Mouse (Mus musculus) ES-Bruce4 (cell line): ENCODE results near the gene Olfr695. TPM values are rescaled to one million over a fixed set of nuclear protein-coding genes. Genes with fewer than 3 reads are reported as not detected.
"Not testable (repeated sequence)": the region's sequence is repeated elsewhere in the genome, so short reads cannot be mapped to it uniquely, and the experiment has no call there.

Experiments
- H3K27ac ChIP-seq: 2 replicates; pipeline ENCODE4 v1.5.1; 2012; ENCODE audit warnings: low read length, inconsistent platforms; ENCODE audit not compliant: insufficient read depth
- H3K27me3 ChIP-seq: 2 replicates; pipeline ENCODE4 v1.6.1; 2012; ENCODE audit warnings: mild to moderate bottlenecking, low read length, inconsistent platforms; ENCODE audit not compliant: control insufficient read depth, poor library complexity, insufficient read depth, severe bottlenecking
- H3K36me3 ChIP-seq: 2 replicates; pipeline ENCODE4 v1.6.1; 2012; ENCODE audit warnings: inconsistent platforms, mild to moderate bottlenecking, low read length, moderate library complexity; ENCODE audit not compliant: control insufficient read depth, poor library complexity, insufficient read depth, severe bottlenecking
- H3K4me1 ChIP-seq: one replicate; pipeline ENCODE4 v1.8.1; 2011; ENCODE audit warnings: low read length; ENCODE audit not compliant: control insufficient read depth, insufficient read depth
- H3K4me3 ChIP-seq: 2 replicates; pipeline ENCODE4 v1.5.1; 2011; ENCODE audit warnings: low read depth, mild to moderate bottlenecking, low read length
- H3K9ac ChIP-seq: 2 replicates; pipeline ENCODE4 v1.6.1; 2012; ENCODE audit warnings: low read depth, mild to moderate bottlenecking, inconsistent platforms; ENCODE audit not compliant: poor library complexity, severe bottlenecking
- H3K9me3 ChIP-seq: replicated peaks from 2 replicates; pipeline ENCODE4 v1.6.1; 2012; ENCODE audit warnings: mild to moderate bottlenecking, low read length, inconsistent platforms; ENCODE audit not compliant: control insufficient read depth, poor library complexity, insufficient read depth, severe bottlenecking
- CTCF ChIP-seq: IDR thresholded peaks from one replicate; pipeline ENCODE4 v1.8.1; 2011; ENCODE audit warnings: low read depth, low read length
- EP300 ChIP-seq: IDR thresholded peaks from 2 replicates; pipeline ENCODE4 v1.6.1; 2011; ENCODE audit warnings: low read depth, low read length; ENCODE audit not compliant: insufficient read depth
- POLR2A ChIP-seq: IDR thresholded peaks from one replicate; pipeline ENCODE4 v1.8.1; 2011; ENCODE audit warnings: low read length; ENCODE audit not compliant: insufficient read depth
- polyA plus RNA-seq: library from polyadenylated mRNA; stranded (reverse); fragments of >200 nt; gene quantifications from 2 replicates; pipeline ENCODE4 v1.2.4, GENCODE M21; 2011; ENCODE audit warnings: low read depth; ENCODE audit not compliant: missing spikeins, insufficient read depth, insufficient read length

Olfr695 gene
- polyA plus RNA-seq, result not detected in 2 replicates

- no peak within 1 kb of the TSS for H3K9ac ChIP-seq
These were observed at the start of gene Olfr695 for GRCm38 (mm10) chr7:106716296-106716695. Gene Olfr695 (minus strand): TSS chr7:106716396.

GRCm38 (mm10) chr7:106761008-106761407 lies 44.8 kb upstream of the Olfr695 start:
- not testable (repeated sequence) for H3K9ac ChIP-seq, H3K4me3 ChIP-seq, H3K27me3 ChIP-seq, H3K36me3 ChIP-seq, H3K4me1 ChIP-seq, H3K27ac ChIP-seq, H3K9me3 ChIP-seq

More at GRCm38 (mm10) chr7:106716296-106716695, at the start of gene Olfr695:
- H3K27ac ChIP-seq, result no peak within 1 kb of the TSS
- no peaks in the 10 kb centered on the region for H3K4me1 ChIP-seq
- H3K36me3 ChIP-seq, result no peaks in the 10 kb centered on the region
- no peaks in the 10 kb centered on the region for H3K27me3 ChIP-seq
- no peaks in the 10 kb centered on the region; the same call in 1 of the 2 replicates for H3K9me3 ChIP-seq
- no peak within 1 kb of the TSS for H3K4me3 ChIP-seq
- no peak for TF ChIP-seq EP300
- TF ChIP-seq CTCF, result no peak
- no peak for TF ChIP-seq POLR2A

- Histone ChIP-seq H3K36me3 (no peaks in the 10 kb centered on the region), H3K9me3 (no peaks in the 10 kb centered on the region), H3K27ac (no peak overlapping the region), H3K27me3 (no peaks in the 10 kb centered on the region), H3K9ac (no peak overlapping the region), H3K4me1 (no peaks in the 10 kb centered on the region), H3K4me3 (no peak overlapping the region)
- TF ChIP-seq CTCF (no peak), POLR2A (no peak), EP300 (no peak)
These were observed 42.6 kb upstream of the Olfr695 start for GRCm38 (mm10) chr7:106758800-106759199.

GRCm38 (mm10) chr7:106755297-106755696 lies 39.1 kb upstream of the Olfr695 start, which contains the start of gene Olfr698:
Gene Olfr698 (minus strand): TSS chr7:106755397.
- no peaks in the 10 kb centered on the region for H3K36me3 ChIP-seq
- no peaks in the 10 kb centered on the region for H3K4me1 ChIP-seq
- H3K27me3 ChIP-seq, result no peaks in the 10 kb centered on the region
- TF ChIP-seq CTCF (no peak), POLR2A (no peak), EP300 (no peak)
- H3K9me3 ChIP-seq, result no peaks in the 10 kb centered on the region
- no peak within 1 kb of the TSS for H3K27ac ChIP-seq
- H3K9ac ChIP-seq, result no peak within 1 kb of the TSS
- no peak within 1 kb of the TSS for H3K4me3 ChIP-seq

GRCm38 (mm10) chr7:106745811-106746210 lies 29.6 kb upstream of the Olfr695 start:
- no peaks in the 10 kb centered on the region for H3K4me1 ChIP-seq
- no peak overlapping the region for H3K4me3 ChIP-seq
- H3K9me3 ChIP-seq, result peaks cover 2% of the 10 kb centered on the region; the same call in 1 of the 2 replicates
- H3K9ac ChIP-seq, result no peak overlapping the region
- no peaks in the 10 kb centered on the region for H3K36me3 ChIP-seq
- H3K27me3 ChIP-seq, result no peaks in the 10 kb centered on the region
- TF ChIP-seq EP300 (no peak), POLR2A (no peak), CTCF (no peak)
- 0 out of 2 replicates have a peak overlapping the region, but pooled peaks have one; percentile 44 for H3K27ac ChIP-seq

GRCm38 (mm10) chr7:106742343-106742742 lies 26.1 kb upstream of the Olfr695 start, which contains the start of gene Olfr697:
Gene Olfr697 (minus strand): TSS chr7:106742443.
- Histone ChIP-seq H3K9ac (no peak within 1 kb of the TSS), H3K27me3 (no peaks in the 10 kb centered on the region), H3K27ac (no peak within 1 kb of the TSS), H3K9me3 (no peaks in the 10 kb centered on the region; the same call in 1 of the 2 replicates), H3K4me1 (no peaks in the 10 kb centered on the region), H3K36me3 (no peaks in the 10 kb centered on the region), H3K4me3 (no peak within 1 kb of the TSS)
- TF ChIP-seq POLR2A (no peak), CTCF (no peak), EP300 (no peak)
